Mouse (Mus musculus): Measurements from ENCODE around the gene Hpd. TPM values are rescaled to one million over a fixed set of nuclear protein-coding genes. Genes with fewer than 3 reads are reported as not detected.
A peak's percentile ranks its signal among the peaks of the same experiment; 100 is the strongest.

The Hpd gene
- total and polyA plus RNA-seq, 3 experiments: 0.20 TPM; not detected in 2

GRCm38 (mm10) chr5:123134875-123135382 lies 47.6 kb downstream of the Hpd start:
- H3K79me2 ChIP-seq (replicated peaks; ENCODE audit: control insufficient read depth, extremely low read depth, insufficient read depth, poor library complexity, severe bottlenecking): peaks cover 53% of the 10 kb centered on the region
- H3K4me2 ChIP-seq (ENCODE audit: insufficient read depth, low read depth, poor library complexity, severe bottlenecking): no peak overlapping the region
- no peak for DNase-seq (ENCODE audit: extremely low read depth)
- H3K9ac ChIP-seq (ENCODE audit: insufficient read depth, low read depth): no peak overlapping the region
- H3K36me3 ChIP-seq (replicated peaks in 1 of 2; ENCODE audit: control insufficient read depth in 1 of 2, insufficient read depth in 1 of 2, low read length in 1 of 2): peaks cover 25 to 57% of the 10 kb centered on the region in 2 experiments
- H3K27ac ChIP-seq (ENCODE audit: insufficient read depth, low read depth): no peak overlapping the region
- H3K4me1 ChIP-seq (ENCODE audit: control insufficient read depth in 1 of 2, insufficient read depth in 2 of 2): peaks cover 10 to 67% of the 10 kb centered on the region in 2 experiments
- H3K27me3 ChIP-seq (replicated peaks): no peaks in the 10 kb centered on the region
- dilution Hi-C loops (cut with MboI; ENCODE audit: extremely low pct_ligation_motif_present, extremely low pct_unique_long_range_greater_than_20kb, low sequenced_read_pairs) (no loop called here), in situ Hi-C loops (cut with MboI; ENCODE audit: low pct_ligation_motif_present, low pct_unique_long_range_greater_than_20kb, low sequenced_read_pairs) (loop anchor here (5.0 kb wide), 1 partner anchor 73 kb away; no protein-coding TSS in a partner anchor)
- H3K4me3 ChIP-seq (replicated peaks in 1 of 3; ENCODE audit: low read depth in 2 of 3, low read length in 2 of 3, poor library complexity in 1 of 3): no peak overlapping the region
- no peaks in the 10 kb centered on the region for H3K9me3 ChIP-seq (replicated peaks; ENCODE audit: low read length)
- no peak for TF ChIP-seq EP300 (IDR thresholded peaks at IDR 0.05; ENCODE audit: low read length)
- TF ChIP-seq UBTF (IDR thresholded peaks at IDR 0.05; ENCODE audit: low read depth, low read length): no peak
- TF ChIP-seq NRF1 (IDR thresholded peaks at IDR 0.05; ENCODE audit: low read depth, low read length): no peak
- TF ChIP-seq RCOR1 (conservative IDR thresholded peaks at IDR 0.05; ENCODE audit: low read depth, low read length): no peak
- TF ChIP-seq MEF2A (IDR thresholded peaks at IDR 0.05; ENCODE audit: borderline replicate concordance, low read depth, low read length): no peak
- no peak for TF ChIP-seq GABPA (IDR thresholded peaks at IDR 0.05; ENCODE audit: insufficient replicate concordance, low read depth, low read length)
- TF ChIP-seq ZNF384 (IDR thresholded peaks at IDR 0.05; ENCODE audit: low read depth, low read length): no peak
- TF ChIP-seq TBP (conservative IDR thresholded peaks at IDR 0.05; ENCODE audit: low read depth, low read length): no peak

DNA sequence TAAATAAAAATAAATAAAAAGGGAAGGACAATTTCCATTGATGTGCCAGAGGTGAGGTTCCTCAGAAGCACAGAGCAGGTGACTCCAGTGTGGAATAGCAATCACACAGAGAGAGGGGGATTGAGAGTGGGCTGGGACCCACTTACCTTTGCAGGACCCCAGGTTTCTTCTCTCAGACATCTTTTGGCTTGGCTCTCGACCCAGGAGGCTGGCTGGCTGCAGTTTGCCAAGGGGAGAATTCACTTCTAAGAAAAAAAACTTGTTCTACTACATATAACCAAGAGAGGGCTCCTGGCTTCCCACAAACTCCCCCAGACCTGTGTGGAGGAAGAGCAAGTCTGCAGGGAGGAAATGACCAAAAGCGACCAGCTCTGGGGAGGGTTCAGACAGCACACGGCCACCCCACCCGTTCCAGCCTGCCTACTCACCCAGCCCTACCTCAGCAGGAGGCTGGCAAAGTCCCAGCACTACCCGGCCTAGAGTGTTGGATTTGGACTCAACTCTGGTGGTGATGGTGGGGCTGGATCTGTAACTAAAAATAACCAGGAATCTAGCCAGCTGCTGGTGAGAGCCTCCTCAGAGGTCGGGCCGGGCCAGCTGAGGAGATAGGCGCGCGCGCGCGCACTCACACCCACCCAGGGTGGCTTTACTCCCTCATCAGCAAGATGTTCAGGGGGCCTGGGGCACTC lies 48.2 kb downstream of the Hpd start:
- Histone ChIP-seq H3K9me3 (replicated peaks; ENCODE audit: low read length) (no peaks in the 10 kb centered on the region), H3K36me3 (replicated peaks in 1 of 2; ENCODE audit: control insufficient read depth in 1 of 2, insufficient read depth in 1 of 2, low read length in 1 of 2) (peaks cover 25 to 57% of the 10 kb centered on the region in 2 experiments), H3K4me3 (replicated peaks in 1 of 3; ENCODE audit: low read depth in 2 of 3, low read length in 2 of 3, poor library complexity in 1 of 3) (no peak overlapping the region), H3K4me1 (ENCODE audit: control insufficient read depth in 1 of 2, insufficient read depth in 2 of 2) (peaks cover 10 to 73% of the 10 kb centered on the region in 2 experiments), H3K9ac (ENCODE audit: insufficient read depth, low read depth) (no peak overlapping the region), H3K27me3 (replicated peaks) (no peaks in the 10 kb centered on the region), H3K4me2 (ENCODE audit: insufficient read depth, low read depth, poor library complexity, severe bottlenecking) (no peak overlapping the region), H3K27ac (ENCODE audit: insufficient read depth, low read depth) (0 out of 2 replicates have a peak overlapping the region, but pooled peaks have one; percentile 37), H3K79me2 (replicated peaks; ENCODE audit: control insufficient read depth, extremely low read depth, insufficient read depth, poor library complexity, severe bottlenecking) (peaks cover 48% of the 10 kb centered on the region)
- in situ Hi-C loops (cut with MboI; ENCODE audit: low pct_ligation_motif_present, low pct_unique_long_range_greater_than_20kb, low sequenced_read_pairs): loop anchor here (5.0 kb wide), 1 partner anchor 72 kb away; no protein-coding TSS in a partner anchor
- no peak for TF ChIP-seq MAFK (IDR thresholded peaks at IDR 0.05; ENCODE audit: insufficient replicate concordance, low read length)
- TF ChIP-seq CTCF (conservative IDR thresholded peaks at IDR 0.05 in 1 of 2, IDR thresholded peaks at IDR 0.05 in 1 of 2; ENCODE audit: low read depth in 2 of 2, low read length in 2 of 2): 0 out of 4 replicates have a peak, but pooled peaks of 1 of the 2 experiments have one; percentile 6
- dilution Hi-C loops (cut with MboI; ENCODE audit: extremely low pct_ligation_motif_present, extremely low pct_unique_long_range_greater_than_20kb, low sequenced_read_pairs): no loop called here
- no peak for DNase-seq (ENCODE audit: extremely low read depth)

DNA sequence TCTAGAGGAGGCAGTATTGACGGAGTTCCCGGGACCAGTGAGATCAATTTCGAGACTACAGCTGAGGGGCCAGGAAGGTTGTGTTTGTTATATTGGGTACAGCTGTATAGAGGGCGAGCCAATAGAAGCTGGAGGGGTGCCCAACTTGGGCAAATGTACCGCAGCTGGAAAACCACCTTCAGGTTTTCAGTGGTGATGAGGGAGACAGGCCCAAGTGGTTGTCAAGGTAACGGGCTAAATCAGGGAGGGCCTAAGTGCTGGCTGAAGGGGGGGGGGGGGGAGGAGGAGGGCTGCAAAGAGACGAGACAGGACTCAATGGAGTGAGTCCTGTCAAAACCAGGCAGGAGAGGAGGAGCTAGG lies 48.8 kb downstream of the Hpd start:
- no peak for DNase-seq (ENCODE audit: extremely low read depth)
- Histone ChIP-seq H3K27me3 (replicated peaks) (no peaks in the 10 kb centered on the region), H3K4me1 (ENCODE audit: control insufficient read depth in 1 of 2, insufficient read depth in 2 of 2) (peaks cover 10 to 78% of the 10 kb centered on the region in 2 experiments), H3K36me3 (replicated peaks in 1 of 2; ENCODE audit: control insufficient read depth in 1 of 2, insufficient read depth in 1 of 2, low read length in 1 of 2) (peaks cover 25 to 57% of the 10 kb centered on the region in 2 experiments), H3K9ac (ENCODE audit: insufficient read depth, low read depth) (no peak overlapping the region), H3K4me2 (ENCODE audit: insufficient read depth, low read depth, poor library complexity, severe bottlenecking) (no peak overlapping the region), H3K27ac (ENCODE audit: insufficient read depth, low read depth) (peak overlapping the region; percentile 29; the same call in 1 of the 2 replicates), H3K79me2 (replicated peaks; ENCODE audit: control insufficient read depth, extremely low read depth, insufficient read depth, poor library complexity, severe bottlenecking) (peaks cover 45% of the 10 kb centered on the region), H3K9me3 (replicated peaks; ENCODE audit: low read length) (no peaks in the 10 kb centered on the region), H3K4me3 (replicated peaks in 1 of 3; ENCODE audit: low read depth in 2 of 3, low read length in 2 of 3, poor library complexity in 1 of 3) (no peak overlapping the region)
- dilution Hi-C loops (cut with MboI; ENCODE audit: extremely low pct_ligation_motif_present, extremely low pct_unique_long_range_greater_than_20kb, low sequenced_read_pairs) (no loop called here), in situ Hi-C loops (cut with MboI; ENCODE audit: low pct_ligation_motif_present, low pct_unique_long_range_greater_than_20kb, low sequenced_read_pairs) (loop anchor here (5.0 kb wide), 1 partner anchor 71 kb away; no protein-coding TSS in a partner anchor)
- no peak for TF ChIP-seq USF1 (IDR thresholded peaks at IDR 0.05; ENCODE audit: low read depth, low read length)
- no peak for TF ChIP-seq CHD2 (IDR thresholded peaks at IDR 0.05; ENCODE audit: low read length)
- no peak for TF ChIP-seq TBP (conservative IDR thresholded peaks at IDR 0.05; ENCODE audit: low read depth, low read length)
- no peak for TF ChIP-seq MYC (IDR thresholded peaks at IDR 0.05; ENCODE audit: low read depth, low read length)
- no peak for TF ChIP-seq ELF1 (IDR thresholded peaks at IDR 0.05; ENCODE audit: low read depth, low read length)
- TF ChIP-seq NELFE (IDR thresholded peaks at IDR 0.05; ENCODE audit: low read depth, low read length): no peak
- TF ChIP-seq CTCF (conservative IDR thresholded peaks at IDR 0.05 in 1 of 2, IDR thresholded peaks at IDR 0.05 in 1 of 2; ENCODE audit: low read depth in 2 of 2, low read length in 2 of 2): no peak
- no peak for TF ChIP-seq ZKSCAN1 (IDR thresholded peaks at IDR 0.05; ENCODE audit: borderline replicate concordance, low read depth, low read length)
- no peak for TF ChIP-seq E2F4 (IDR thresholded peaks at IDR 0.05; ENCODE audit: insufficient replicate concordance, low read depth, low read length)
- TF ChIP-seq JUND (conservative IDR thresholded peaks at IDR 0.05; ENCODE audit: low read depth, low read length): no peak
- TF ChIP-seq MEF2A (IDR thresholded peaks at IDR 0.05; ENCODE audit: borderline replicate concordance, low read depth, low read length): no peak
- no peak for TF ChIP-seq POLR2A (IDR thresholded peaks at IDR 0.05; ENCODE audit: low read depth, low read length)
- TF ChIP-seq MAX (IDR thresholded peaks at IDR 0.05; ENCODE audit: low read length): 0 out of 2 replicates have a peak, but pooled peaks have one; percentile 8
- peak; percentile 75; the same call in 1 of the 2 replicates for TF ChIP-seq SIN3A (IDR thresholded peaks at IDR 0.05; ENCODE audit: low read length)
- 0 out of 2 replicates have a peak, but pooled peaks have one; percentile 29 for TF ChIP-seq MAZ (IDR thresholded peaks at IDR 0.05; ENCODE audit: low read depth, low read length)
- TF ChIP-seq PAX5 (IDR thresholded peaks at IDR 0.05; ENCODE audit: low read length): no peak
- no peak for TF ChIP-seq CHD1 (IDR thresholded peaks at IDR 0.05; ENCODE audit: low read depth, low read length)
- TF ChIP-seq GABPA (IDR thresholded peaks at IDR 0.05; ENCODE audit: insufficient replicate concordance, low read depth, low read length): no peak

Measured in CH12.LX (cell line).